Mouse (Mus musculus) kidney, postnatal 36 days (tissue): ENCODE data around the gene Bcl2l10.
"Not testable (repeated sequence)": the region's sequence is repeated elsewhere in the genome, so short reads cannot be mapped to it uniquely, and the experiment has no call there.

Source experiments
- DNase-seq, 2 experiments: peaks; one replicate each; pipeline ENCODE4 v3.0.0; 2021 to 2022; ENCODE audit warnings: mixed read lengths in 2 of 2

Bcl2l10 gene

DNA sequence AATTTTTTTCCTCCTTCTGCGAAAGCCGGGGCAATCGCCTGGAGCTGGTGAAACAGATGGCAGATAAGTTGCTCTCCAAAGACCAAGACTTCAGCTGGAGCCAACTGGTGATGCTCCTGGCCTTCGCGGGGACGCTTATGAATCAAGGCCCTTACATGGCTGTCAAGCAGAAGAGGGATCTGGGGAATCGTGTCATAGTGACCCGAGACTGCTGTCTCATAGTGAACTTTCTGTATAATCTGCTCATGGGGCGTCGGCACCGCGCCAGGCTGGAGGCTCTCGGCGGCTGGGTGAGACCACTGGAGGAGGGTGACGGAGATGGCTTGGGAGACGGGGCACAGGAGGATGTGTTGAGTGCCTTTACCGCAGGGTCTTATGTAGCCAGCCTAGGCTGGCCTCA lies 508 bp downstream of the Bcl2l10 start:
- no peak for DNase-seq

GRCm38 (mm10) chr9:75348641-75349040 lies 1.1 kb downstream of the Bcl2l10 start:
- no peak for DNase-seq

- no peak for DNase-seq
Observed at GRCm38 (mm10) chr9:75353094-75353493, 5.5 kb downstream of the Bcl2l10 start.

GRCm38 (mm10) chr9:75355783-75356182 lies 8.2 kb downstream of the Bcl2l10 start:
- DNase-seq, result no peak

DNA sequence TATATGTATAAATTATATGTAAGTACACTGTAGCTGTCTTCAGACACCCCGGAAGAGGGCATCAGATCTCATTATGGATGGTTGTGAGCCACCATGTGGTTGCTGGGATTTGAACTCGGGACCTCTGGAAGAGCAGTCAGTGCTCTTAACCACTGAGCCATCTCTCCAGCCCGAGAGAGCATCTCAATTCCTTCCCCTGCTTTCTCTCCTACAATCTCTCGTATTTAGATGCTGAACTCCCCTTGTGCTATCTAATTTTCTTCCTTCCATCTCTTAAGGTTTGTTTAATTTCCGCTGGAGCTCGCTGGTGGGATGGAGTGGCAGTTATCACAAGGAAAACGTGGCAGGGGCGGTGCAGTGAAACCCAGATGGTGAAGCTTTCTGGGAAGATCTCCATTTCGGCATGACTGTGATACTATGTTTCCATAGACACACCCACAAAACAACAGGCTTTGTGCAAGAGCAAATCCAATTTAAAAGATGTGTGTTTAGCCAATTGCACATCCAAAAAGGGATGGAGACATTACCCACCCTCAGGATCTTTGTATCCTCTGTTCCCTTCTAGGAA lies 9.6 kb downstream of the Bcl2l10 start:
- DNase-seq, result no peak

DNA sequence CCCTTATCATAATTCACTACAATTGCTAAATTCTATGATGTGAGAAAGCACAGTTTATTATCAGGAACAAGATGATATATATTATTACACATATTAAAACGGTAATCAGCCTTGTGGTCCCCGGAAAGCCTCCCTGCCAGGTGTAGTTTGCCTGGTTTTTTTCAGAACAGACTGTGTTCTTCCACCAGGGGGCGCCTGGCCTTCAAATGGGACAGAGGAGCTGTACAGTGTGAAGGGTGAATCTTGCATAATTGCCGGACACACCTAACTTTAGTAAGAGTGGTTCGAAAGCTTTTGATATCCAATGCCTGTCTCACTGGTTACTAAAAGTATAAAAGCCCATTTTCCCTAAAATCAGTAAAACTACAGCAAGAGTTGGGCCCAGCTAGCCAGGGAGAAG lies 14.1 kb downstream of the Bcl2l10 start:
- DNase-seq, result peak; percentile 64 to 92

DNA sequence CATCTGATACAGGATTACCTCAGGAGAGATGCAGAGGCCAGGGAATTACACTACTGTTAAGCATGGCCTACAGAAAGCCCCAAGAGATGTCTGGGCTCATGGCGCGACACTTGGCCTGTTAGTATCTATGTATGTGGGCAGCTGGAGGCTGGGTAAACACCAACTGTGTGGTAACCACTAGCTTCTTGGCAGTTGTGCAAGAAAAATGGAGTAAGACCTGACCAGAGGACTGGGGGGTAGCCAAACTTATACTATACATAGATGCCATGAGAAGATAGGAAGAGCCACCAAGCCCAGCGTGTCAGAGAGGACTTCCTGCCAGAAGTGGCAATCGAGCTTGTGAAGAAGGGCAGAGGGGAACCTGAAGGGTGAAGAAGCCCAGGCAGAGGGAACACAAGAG lies 14.6 kb downstream of the Bcl2l10 start:
- no peak for DNase-seq

- DNase-seq, result no peak
Observed at GRCm38 (mm10) chr9:75363001-75363400, 15.4 kb downstream of the Bcl2l10 start.

DNA sequence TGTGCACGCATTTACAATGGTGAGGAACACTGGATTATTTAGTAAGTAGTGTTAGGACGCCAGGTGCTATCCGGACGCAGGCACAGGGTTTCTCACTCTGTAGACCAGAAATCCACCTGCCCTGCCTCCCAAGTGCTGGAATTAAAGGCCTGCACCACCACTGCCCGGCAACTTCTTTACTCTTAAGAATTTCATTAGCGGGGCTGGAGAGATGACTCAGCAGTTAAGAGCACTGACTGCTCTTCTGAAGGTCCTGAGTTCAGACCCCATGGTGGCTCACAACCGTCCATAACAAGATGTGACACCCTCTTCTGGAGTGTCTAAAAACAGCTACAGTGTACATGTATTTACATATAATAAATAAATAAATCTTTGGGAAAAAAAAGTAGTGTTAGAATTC lies 16.1 kb downstream of the Bcl2l10 start:
- not testable (repeated sequence) for DNase-seq

GRCm38 (mm10) chr9:75365195-75365594 lies 17.6 kb downstream of the Bcl2l10 start:
- no peak for DNase-seq

DNA sequence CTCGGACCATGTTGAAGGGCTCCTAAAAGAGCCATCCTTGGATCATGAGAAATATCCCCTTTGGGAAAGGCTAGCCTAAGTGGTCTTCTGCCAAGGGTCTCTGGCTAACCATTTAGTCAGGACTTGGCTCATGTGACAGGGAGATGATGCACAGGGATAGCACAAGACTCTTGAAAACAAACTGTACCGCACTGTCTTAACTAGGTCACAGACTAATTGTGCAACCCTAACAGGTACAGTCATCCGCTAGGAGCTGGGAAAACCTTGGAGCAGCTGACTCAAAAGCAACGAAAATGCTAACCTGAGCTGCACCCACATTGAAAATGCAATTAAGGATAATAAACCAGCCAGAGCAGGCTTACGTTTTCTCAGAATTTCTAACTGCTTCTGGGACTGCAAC lies 18.6 kb downstream of the Bcl2l10 start:
- no peak for DNase-seq

GRCm38 (mm10) chr9:75368779-75369178 lies 21.2 kb downstream of the Bcl2l10 start:
- no peak for DNase-seq

DNA sequence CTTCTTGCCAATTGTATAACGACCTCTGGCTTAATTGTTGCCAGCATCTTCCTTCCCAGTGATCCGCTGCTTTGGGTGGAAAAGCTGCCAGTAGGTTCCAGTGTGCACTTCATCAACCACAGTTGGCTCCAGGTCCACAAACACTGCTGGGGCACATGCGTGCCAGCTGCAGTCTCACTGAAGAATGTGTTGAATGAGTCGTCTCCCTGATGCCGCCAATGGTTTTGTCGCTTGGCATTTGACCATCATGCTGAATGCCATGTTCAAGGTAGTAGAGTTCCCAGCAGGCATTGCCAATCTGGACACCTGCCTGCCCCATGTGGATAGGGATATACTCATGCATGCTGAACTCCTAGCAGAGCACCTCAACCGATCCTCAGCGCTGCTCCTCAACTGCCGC lies 28.0 kb downstream of the Bcl2l10 start:
- no peak for DNase-seq

GRCm38 (mm10) chr9:75376428-75376827 lies 28.9 kb downstream of the Bcl2l10 start:
- no peak for DNase-seq

DNA sequence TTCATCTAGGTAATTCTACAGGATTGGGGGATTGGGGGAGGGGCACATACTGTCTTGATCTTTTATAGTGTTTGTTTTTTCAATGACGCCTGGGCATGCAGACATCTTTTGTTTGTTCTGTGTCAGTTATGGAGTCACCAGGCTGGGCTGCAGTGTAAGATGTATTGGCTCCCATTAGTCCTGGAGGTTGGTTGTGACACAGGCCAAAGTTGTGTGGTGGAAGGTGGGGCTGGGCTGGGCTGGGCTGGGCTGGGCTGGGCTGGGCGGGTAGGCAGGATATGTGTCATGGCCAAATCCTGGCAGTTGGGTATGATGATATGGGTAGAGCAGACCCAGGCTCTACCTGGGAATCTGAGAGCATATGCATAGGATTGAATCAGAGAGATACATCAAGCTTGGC lies 31.2 kb downstream of the Bcl2l10 start:
- no peak for DNase-seq

DNA sequence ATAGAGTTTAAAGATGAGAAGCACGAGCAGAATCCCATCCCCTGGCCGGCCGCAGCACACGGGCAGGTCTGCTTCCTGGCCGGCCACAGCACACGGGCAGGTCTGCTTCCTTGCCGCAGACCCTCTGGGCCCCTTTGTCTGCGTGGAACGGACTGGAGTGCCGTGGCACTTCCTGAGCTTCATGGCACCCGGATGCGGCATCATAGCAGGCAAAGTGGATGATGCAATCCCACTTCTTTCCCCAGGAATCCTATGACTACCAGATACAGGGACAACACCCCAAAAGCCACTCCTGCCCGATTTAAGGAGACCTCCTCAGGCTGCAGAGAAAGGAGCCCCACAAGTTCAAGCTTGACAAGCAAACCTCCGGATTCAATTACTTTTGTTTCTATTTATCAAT lies 35.3 kb downstream of the Bcl2l10 start:
- no peak for DNase-seq

DNA sequence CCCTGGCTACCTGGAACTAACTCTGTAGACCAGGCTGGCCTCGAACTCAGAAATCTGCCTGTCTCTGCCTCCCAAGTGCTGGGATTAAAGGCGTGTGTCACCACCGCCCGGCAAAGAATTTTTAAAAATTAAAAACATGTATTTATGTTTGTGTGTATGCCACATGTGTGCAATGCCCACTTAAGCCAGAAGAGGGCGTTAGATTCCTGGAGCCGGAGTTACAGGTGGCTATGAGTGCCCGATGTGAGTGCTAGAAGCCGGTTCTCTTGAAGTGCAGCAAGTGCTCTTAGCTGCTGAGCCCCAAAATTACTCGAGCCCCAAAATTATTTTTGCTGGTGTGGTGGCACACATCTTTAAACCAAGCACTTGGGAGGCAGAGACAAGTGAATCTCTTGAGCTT lies 36.2 kb downstream of the Bcl2l10 start:
- DNase-seq, result no peak

GRCm38 (mm10) chr9:75384337-75384962 lies 36.9 kb downstream of the Bcl2l10 start:
- DNase-seq, result no peak

DNA sequence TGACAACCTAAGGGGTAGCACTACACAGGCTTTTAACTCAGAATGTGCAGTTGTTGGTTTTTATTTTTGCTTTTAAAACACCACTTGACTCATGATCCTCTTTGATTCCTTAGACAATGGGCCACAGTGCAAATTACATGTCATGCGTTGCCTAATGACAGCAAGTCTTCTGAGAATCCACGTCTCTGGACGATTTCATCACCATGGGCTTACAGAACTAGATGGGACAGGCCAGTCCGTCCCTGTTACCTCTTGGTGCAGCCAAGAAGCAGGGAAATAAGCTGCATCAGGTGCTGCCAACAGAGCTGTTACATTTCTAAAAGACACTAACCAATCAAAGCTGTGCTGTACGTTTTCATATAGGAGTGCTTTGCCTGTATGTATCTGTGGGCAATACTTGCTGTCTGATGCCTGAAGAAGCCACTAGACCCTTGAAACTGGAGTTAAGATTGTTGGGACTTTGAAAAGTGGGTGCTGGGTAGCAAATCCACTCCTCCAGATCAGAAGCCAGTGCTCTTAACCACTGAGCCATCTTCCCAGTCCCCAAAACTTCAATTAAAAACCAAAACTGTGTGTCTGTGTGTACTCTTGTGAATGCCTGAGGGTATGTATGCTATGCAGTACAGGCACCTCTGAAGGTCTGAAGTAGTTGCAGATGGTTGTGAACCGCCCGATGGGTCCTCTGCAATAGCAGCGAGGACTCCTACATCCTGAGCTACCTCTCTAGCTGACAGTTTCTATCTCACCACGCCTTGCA lies 37.8 kb downstream of the Bcl2l10 start:
- no peak for DNase-seq

DNA sequence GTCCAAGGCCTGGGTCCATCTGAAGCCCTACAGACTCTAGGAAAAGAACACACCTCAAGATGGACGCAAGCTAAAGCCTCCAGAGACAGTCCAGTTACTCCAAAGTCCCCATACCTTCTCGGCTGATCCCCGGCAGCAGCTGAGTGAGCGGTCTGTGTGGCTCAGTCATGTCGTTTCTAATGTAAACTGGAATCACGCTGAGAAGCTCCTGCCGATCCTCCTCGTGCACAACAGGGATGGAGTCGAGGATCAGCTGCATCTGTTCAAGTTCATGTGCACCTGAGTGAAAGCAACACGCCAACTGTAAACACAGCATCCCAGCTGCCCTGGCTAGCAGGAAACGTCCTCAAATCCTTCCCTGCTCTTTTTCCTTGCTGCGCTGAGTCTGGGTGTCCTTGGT lies 45.7 kb downstream of the Bcl2l10 start:
- DNase-seq, result no peak

DNA sequence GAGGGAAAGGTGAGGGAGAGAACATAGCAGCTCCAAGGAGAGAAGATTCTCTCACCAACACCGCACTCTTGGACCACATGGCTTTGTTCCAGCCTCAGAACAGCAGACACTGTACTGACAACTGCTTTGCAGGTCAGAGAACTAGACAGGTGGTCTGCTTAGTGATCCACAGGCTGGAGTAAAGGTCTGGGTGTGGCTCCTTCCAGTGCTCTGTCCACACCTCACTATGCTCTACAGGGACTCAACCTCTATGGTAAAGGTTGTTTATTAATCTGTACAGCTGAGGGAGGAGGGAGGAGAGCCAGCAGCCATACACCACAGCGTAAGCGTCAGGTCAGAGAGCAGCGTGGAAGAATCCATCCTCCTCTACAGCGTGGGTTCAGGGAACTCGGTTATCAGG lies 48.4 kb downstream of the Bcl2l10 start:
- no peak for DNase-seq

GRCm38 (mm10) chr9:75399069-75399468 lies 51.5 kb downstream of the Bcl2l10 start:
- DNase-seq, result no peak

DNA sequence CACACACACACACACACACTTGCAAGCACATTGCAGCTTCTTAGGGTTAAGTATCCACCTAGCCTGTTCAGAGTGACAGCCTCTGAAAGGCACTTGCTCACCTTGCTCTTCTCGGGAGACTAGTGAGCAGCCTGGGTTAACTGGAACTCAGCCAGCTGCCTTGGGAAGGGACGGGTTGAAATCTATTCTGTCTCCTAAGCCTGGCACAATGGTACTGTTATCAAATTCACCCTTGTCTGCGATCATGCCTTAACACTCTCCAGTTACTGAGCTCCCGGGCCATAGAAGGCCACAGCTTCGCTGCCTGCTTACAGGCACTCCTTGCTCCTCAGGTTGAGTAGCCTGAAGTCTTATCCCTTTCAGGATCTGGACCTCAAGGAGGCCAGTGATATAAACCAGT lies 53.1 kb downstream of the Bcl2l10 start:
- DNase-seq, result peak in 1 of 2 experiments; percentile 27
